Mouse (Mus musculus) CD4-positive naive resting alpha-beta T cell, adult 57 days (primary cell): ENCODE data around the gene Olfr370. TPM values are rescaled to one million over a fixed set of nuclear protein-coding genes. Genes with fewer than 3 reads are reported as not detected.

ENCODE experiments used
- total RNA-seq: library from RNA; stranded (reverse); gene quantifications from one replicate; pipeline ENCODE4 v1.2.4, GENCODE M21; 2023

The Olfr370 gene
- total RNA-seq = not detected

GRCm38 (mm10) chr8:83535736-83536135, at the start of gene Olfr370:
Gene Olfr370, plus strand, starts transcription at chr8:83535780.

GRCm38 (mm10) chr8:83566469-83567395, 31.2 kb downstream of the Olfr370 start, which contains the start of gene Ndufb7:
Gene Ndufb7, plus strand, starts transcription at chr8:83566671.

Other genes with a start within 250 kb of the Olfr370 start
- gene Ucp1, start 245.4 kb upstream of the Olfr370 start, total RNA-seq = not detected
- 5.6 TPM for gene Elmod2, start 203.3 kb upstream of the Olfr370 start, total RNA-seq
- not detected for gene Mgat4d, start 187.3 kb upstream of the Olfr370 start, total RNA-seq
- not detected for gene Clgn, start 145.9 kb upstream of the Olfr370 start, total RNA-seq
- 21.1 TPM for gene Scoc, start 77.4 kb upstream of the Olfr370 start, total RNA-seq
- gene Ndufb7, start 30.9 kb downstream of the Olfr370 start, total RNA-seq = 79.0 TPM
- gene Tecr, start 72.2 kb downstream of the Olfr370 start, total RNA-seq = 231 TPM
- 114 TPM for gene Dnajb1, start 72.4 kb downstream of the Olfr370 start, total RNA-seq
- gene Gipc1, start 116.9 kb downstream of the Olfr370 start, total RNA-seq = 26.1 TPM
- 0.44 TPM for gene Ptger1, start 130.9 kb downstream of the Olfr370 start, total RNA-seq
- gene Pkn1, start 163.4 kb downstream of the Olfr370 start, total RNA-seq = 306 TPM
- 72.6 TPM for gene Ddx39, start 179.4 kb downstream of the Olfr370 start, total RNA-seq
- 855 TPM for gene Adgre5, start 205.5 kb downstream of the Olfr370 start, total RNA-seq